23 mouse cellular contexts compared by ENCODE assay signal in the genomic region with DNA sequence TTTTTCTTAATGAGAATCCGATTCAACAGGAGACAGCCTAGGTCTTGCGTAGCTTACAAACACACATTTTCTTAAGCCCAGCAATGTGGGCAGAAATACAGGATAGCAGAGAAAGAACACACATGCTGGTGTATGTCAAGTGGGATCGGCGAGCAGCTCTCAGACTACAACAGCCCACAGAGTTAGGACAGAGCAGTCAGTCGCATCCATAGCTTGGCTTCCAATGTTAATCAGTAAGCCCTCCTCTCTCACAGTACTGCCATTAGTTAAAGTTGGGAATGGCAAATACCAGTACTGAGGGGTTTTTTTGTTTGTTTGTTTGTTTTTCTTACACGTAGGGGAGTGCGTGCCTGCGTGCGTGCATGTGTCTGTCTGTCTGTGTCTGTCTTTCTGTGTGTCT.
"Had no signal": no experiment of that assay in that cellular context is flagged by ENCODE, and none has a peak within 500 bp of the region (broad histone marks: within the 10 kb centered on the region; RNA-seq: fewer than 3 reads in every experiment).

No protein-coding gene starts in this region.

- DNase-seq: forebrain, postnatal 0 days; gastrocnemius, postnatal 14 days; gastrocnemius, postnatal 36 days; heart, adult 11 months; heart, adult 2 months; heart, postnatal 14 days; heart, postnatal 36 days; kidney, postnatal 14 days; kidney, postnatal 36 days; layer of hippocampus, adult 9-11 months; layer of hippocampus, postnatal 36 days; left cerebral cortex, postnatal 4 days had no signal

- H3K9ac ChIP-seq: forebrain, postnatal 0 days; heart, embryonic 13.5 days; heart, embryonic 15.5 days; hindbrain, embryonic 13.5 days; hindbrain, embryonic 15.5 days; limb, embryonic 12.5 days; limb, embryonic 15.5 days; liver, embryonic 12.5 days; liver, embryonic 14.5 days had no signal

- H3K27ac ChIP-seq: heart, adult 2 months; heart, embryonic 13.5 days; heart, embryonic 15.5 days; hindbrain, embryonic 13.5 days; hindbrain, embryonic 15.5 days; hindbrain, postnatal 0 days; limb, embryonic 12.5 days; limb, embryonic 15.5 days; liver, embryonic 12.5 days; liver, embryonic 14.5 days had no signal

- H3K4me1 ChIP-seq: heart, embryonic 15.5 days; hindbrain, embryonic 15.5 days; liver, embryonic 12.5 days had no signal

- ATAC-seq: forebrain, postnatal 0 days; hindbrain, postnatal 0 days; intestine, embryonic 16.5 days; liver, embryonic 12.5 days had no signal

- H3K4me3 ChIP-seq: heart, adult 2 months; heart, embryonic 13.5 days; heart, embryonic 15.5 days; hindbrain, embryonic 13.5 days; hindbrain, embryonic 15.5 days; limb, embryonic 12.5 days; limb, embryonic 15.5 days; liver, embryonic 12.5 days had no signal

- H3K36me3 ChIP-seq: heart, embryonic 13.5 days; heart, embryonic 15.5 days; hindbrain, embryonic 13.5 days; hindbrain, embryonic 15.5 days; limb, embryonic 12.5 days; limb, embryonic 15.5 days; liver, embryonic 12.5 days had no signal

- H3K9me3 ChIP-seq: heart, embryonic 13.5 days; heart, embryonic 15.5 days; hindbrain, embryonic 13.5 days; hindbrain, embryonic 15.5 days; limb, embryonic 12.5 days; limb, embryonic 15.5 days; liver, embryonic 12.5 days had no signal

- H3K27me3 ChIP-seq: heart, embryonic 13.5 days; heart, embryonic 15.5 days; hindbrain, embryonic 15.5 days; limb, embryonic 12.5 days; limb, embryonic 15.5 days; liver, embryonic 12.5 days had no signal

- H3K4me2 ChIP-seq: heart, embryonic 11.5 days; heart, embryonic 13.5 days; heart, embryonic 15.5 days; hindbrain, embryonic 13.5 days; hindbrain, embryonic 15.5 days; limb, embryonic 12.5 days; limb, embryonic 15.5 days; liver, embryonic 12.5 days had no signal
